Mouse (Mus musculus): ENCODE measurements at regions not wholly inside any gene's neighbourhood (a gene's known extent, or its start where the extent isn't known, plus 50 kb on each side); places are given as distances from the start of the nearest gene placed in this dataset.

- TF ChIP-seq CTCF (IDR thresholded peaks at IDR 0.05) (no peak), EP300 (IDR thresholded peaks at IDR 0.05) (no peak)
These were observed 154.5 kb downstream of the Pja1 start for GRCm38 (mm10) chrX:99316410-99317056.
